Mouse (Mus musculus) urinary bladder, adult 18-20 months (tissue): Measurements from ENCODE around the gene Olfr905.

ENCODE experiments used
- DNase-seq, 2 experiments: peaks; one replicate each; pipeline ENCODE4 v3.0.0; 2022; ENCODE audit warnings: low spot score in 2 of 2, mixed read lengths in 2 of 2

Olfr905 gene

DNA sequence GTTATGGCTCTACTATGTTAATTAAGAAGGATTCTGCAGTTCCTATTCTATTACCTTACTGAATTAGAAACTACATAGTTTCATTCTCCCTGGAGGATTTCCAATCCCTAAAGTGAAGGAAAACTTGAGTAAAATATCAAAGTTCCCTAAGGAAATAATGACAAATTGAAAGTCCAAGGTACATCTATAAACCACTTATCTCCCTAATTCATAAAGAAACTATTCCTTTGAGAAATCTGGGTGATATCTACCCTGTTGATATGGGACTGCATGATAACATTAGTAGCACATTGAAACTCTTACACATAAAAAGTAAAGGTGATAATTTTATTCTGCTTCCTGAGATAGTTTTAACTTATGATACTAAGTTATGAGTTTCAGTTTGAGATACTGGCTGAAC lies at the start of gene Olfr905:
Olfr905 (plus strand) TSS at position 301 of the 400 bp plus-strand sequence.
- no peak for DNase-seq

DNA sequence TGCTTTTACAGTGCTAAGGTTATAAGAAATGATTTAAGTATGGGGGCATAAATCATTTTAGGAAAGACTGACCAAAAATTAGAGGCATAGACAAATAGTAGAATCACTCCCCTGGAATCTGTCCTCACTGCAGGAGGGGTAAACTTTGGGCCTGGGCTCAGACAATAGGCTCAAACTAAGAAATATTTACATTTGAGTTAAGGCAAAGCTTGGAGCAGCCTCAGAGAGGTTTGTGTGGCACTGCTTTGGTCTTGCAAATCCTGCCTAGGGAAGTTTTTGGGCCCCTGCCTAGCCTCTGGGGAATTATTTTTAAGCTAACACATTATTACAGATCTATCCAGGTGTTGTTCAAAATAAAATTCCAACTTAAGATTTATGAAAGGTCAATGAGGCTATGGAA lies 47.1 kb upstream of the Olfr905 start:
- DNase-seq, result no peak

DNA sequence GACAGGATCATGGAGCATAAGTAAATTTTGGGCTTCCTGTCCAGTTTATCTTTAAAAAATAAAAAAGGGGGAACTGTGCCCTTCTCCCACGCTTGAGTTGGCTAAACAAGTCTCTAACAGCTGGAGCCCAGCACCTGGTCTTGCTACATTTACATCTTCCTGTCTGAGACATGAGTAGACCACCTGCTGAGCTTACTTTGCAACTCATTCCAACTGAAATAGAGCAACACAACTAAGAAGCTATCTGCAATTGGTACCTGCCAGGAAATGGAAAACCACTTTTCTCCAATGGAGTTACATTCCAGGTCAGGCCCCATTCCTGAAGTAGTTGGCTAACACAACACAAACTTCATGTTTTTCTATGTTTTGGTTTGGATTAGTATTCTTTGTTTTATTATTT lies 43.9 kb upstream of the Olfr905 start:
- no peak for DNase-seq

DNA sequence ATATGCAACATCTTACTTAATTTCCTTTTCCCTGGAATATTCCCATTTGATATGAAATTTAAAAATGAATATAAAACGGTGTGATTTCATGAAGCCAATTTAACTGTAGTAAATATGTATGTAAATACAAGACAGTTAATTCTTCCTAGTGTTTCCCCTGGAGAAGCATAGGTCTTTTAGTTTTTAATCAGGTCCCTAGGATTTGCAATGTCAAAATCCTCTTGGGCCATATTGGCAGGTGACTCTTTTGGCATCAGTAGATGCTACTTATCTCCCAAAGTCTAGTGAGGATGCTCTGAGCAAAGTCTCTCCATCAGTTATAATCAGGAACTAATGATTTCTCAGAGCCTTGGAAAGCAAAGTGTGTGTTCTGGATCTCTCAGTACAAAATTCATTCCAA lies 41.8 kb upstream of the Olfr905 start, which contains the start of gene Olfr901:
Olfr901 (plus strand) TSS at position 301 of the 400 bp plus-strand sequence.
- no peak for DNase-seq

DNA sequence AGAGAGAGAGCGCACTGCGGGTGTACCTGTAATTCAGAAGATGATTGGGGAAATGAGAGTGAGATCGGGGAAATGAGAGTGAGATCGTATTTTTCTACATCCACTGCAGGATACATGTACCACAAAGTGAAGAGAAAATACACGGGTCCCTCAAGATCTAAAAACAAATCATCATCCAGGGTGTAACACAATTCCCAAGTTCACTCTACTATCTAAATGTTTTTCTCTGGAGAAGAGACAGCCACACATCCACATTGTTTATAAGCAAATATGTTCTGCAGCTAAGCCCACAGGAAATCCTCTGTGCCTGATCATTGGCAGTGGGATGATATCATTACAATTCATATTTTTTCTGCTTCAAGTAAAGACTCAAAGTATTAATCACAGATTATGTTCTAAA lies 23.6 kb upstream of the Olfr905 start, which contains the start of gene Olfr902:
Olfr902 (plus strand) TSS at position 301 of the 400 bp plus-strand sequence.
- DNase-seq, result no peak

DNA sequence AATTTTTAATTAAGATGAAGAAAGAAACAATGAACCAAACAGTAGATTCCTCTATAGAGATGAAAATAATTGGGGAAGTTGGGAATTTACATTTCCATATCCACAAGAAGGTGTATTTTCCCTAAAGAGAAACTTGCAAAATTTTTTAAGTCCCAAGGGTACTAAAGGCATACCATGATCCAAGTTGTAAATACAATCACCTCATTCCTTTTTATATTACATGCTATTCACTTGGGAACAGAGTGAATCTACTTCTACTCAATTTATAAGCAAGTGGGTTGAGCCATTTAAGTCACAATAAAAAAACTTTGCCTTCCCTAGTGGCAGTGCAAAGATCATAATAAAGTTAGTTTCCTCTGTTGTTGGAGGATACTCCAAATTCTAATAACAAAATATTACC lies 8.1 kb upstream of the Olfr905 start, which contains the start of gene Olfr904:
Olfr904 (plus strand) TSS at position 301 of the 400 bp plus-strand sequence.
- no peak for DNase-seq

DNA sequence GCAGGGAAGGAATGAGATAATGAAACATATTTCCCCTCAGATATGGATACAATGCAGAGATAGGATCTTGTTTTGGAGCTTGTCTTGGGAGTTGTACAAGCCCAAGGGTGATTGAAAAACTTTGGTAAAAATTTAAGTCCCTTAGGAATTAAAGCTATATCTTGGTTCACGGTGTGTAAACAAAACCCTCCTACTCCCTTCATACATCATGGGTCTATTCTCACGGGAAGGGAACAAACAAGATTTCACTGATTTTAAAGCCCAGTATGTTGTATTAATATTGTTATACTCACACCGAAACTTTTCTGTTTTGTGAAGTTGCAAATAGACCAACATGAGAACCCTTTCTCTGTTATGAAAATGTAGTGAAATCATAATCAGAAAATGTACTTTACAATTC lies 15.9 kb downstream of the Olfr905 start, which contains the start of gene Olfr906:
Olfr906 (plus strand) TSS at position 301 of the 400 bp plus-strand sequence.
- DNase-seq, result no peak

DNA sequence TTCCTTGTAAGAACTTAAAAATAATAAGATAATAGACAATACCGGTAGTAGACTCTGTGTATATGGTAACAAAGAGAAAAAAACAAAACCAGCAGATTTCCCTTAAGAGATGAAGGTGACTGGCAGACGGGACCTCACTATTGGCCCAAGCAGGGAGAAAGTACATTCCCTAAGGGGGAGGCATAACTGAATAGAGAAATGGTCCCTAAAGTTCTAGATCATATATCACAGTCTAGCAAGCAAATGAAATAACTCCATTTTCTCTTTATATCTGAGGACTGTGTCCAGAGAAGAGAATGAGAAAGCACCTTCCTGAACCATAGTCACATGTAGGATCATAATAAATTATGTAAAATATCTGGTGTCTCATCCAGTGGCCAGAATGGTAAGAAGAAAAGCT lies 24.6 kb downstream of the Olfr905 start, which contains the start of gene Olfr907:
Olfr907 (plus strand) TSS at position 301 of the 400 bp plus-strand sequence.
- DNase-seq, result no peak

DNA sequence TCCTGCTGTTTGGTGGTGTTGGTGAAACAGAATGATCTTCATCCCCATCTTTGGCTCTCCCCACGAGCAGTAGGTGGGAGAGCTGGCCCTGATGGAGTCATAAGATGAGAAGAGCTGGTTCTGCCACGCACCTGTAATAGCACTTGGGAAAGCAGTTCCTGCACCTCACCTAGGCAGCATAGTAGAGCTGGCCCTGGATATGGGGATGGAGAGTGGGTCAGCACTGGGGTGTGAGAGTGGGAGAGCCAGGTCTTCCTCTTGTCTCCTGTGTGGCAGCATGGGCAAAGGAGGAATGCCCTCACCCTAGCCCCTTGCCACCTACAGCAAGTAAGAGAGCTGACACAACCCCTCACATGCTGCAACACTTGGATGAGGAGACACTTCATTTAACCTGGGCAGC lies 41.4 kb downstream of the Olfr905 start:
- DNase-seq, result no peak

DNA sequence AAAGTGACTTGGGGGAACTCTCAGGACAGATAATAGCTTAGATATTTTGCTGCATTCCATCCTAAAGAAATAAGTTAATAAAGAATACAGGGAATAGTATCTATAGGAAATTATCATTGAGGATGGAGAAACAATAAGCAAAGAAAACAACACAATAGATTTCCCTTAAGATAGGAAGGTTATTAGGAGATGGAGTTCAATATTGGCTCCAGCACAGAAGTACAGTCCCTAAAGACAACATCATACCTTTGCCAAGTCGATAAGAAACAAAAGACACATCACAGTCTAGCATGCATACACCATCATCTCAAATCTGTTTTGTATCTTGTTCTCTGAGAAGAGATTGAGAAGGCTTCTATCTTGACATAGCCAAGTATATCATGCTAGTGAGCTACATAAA lies 50.4 kb downstream of the Olfr905 start, which contains the start of gene Olfr911-ps1:
Olfr911-ps1 (plus strand) TSS at position 301 of the 400 bp plus-strand sequence.
- DNase-seq, result no peak
